Mouse (Mus musculus): ENCODE measurements around the gene Uvrag. TPM values are rescaled to one million over a fixed set of nuclear protein-coding genes. Genes with fewer than 3 reads are reported as not detected.

Uvrag gene
- polyA plus RNA-seq, 1 experiment from 2014 or later: 14.2 TPM

GRCm38 (mm10) chr7:98894768-98895167 is 246.2 kb downstream of the Uvrag start:
- Histone ChIP-seq H3K9me3 (no peaks in the 10 kb centered on the region), H3K27me3 (no peaks in the 10 kb centered on the region), H3K36me3 (no peaks in the 10 kb centered on the region), H3K4me1 (replicated peaks) (peaks cover 20% of the 10 kb centered on the region), H3K4me3 (no peak overlapping the region), H3K27ac (no peak overlapping the region), H3K9ac (no peak overlapping the region), H3K4me2 (no peak overlapping the region)
- WGBS: 46% methylated on average over 5 of the region's 5 CpGs
- no peak for ATAC-seq (ENCODE audit: low FRiP score)

GRCm38 (mm10) chr7:98894305-98894704 is 246.6 kb downstream of the Uvrag start:
- no peak overlapping the region for H3K4me3 ChIP-seq
- no peak for ATAC-seq (ENCODE audit: low FRiP score)
- no peaks in the 10 kb centered on the region for H3K27me3 ChIP-seq
- 88% methylated on average over 5 of the region's 5 CpGs for WGBS
- H3K9me3 ChIP-seq: no peaks in the 10 kb centered on the region
- no peaks in the 10 kb centered on the region for H3K36me3 ChIP-seq
- no peak overlapping the region for H3K9ac ChIP-seq
- H3K4me1 ChIP-seq (replicated peaks): peaks cover 24% of the 10 kb centered on the region
- H3K4me2 ChIP-seq: no peak overlapping the region
- no peak overlapping the region for H3K27ac ChIP-seq

GRCm38 (mm10) chr7:98893144-98893543 is 247.8 kb downstream of the Uvrag start:
- Histone ChIP-seq H3K4me2 (no peak overlapping the region), H3K36me3 (no peaks in the 10 kb centered on the region), H3K4me3 (no peak overlapping the region), H3K9ac (no peak overlapping the region), H3K27ac (no peak overlapping the region), H3K9me3 (no peaks in the 10 kb centered on the region), H3K27me3 (no peaks in the 10 kb centered on the region), H3K4me1 (replicated peaks) (peaks cover 36% of the 10 kb centered on the region)
- no peak for ATAC-seq (ENCODE audit: low FRiP score)
- 92% methylated on average over 5 of the region's 5 CpGs for WGBS

- Histone ChIP-seq H3K27me3 (no peaks in the 10 kb centered on the region), H3K27ac (peak overlapping the region; percentile 78), H3K4me1 (replicated peaks) (peaks cover 39% of the 10 kb centered on the region), H3K9me3 (no peaks in the 10 kb centered on the region), H3K4me3 (no peak overlapping the region), H3K36me3 (peaks cover 2% of the 10 kb centered on the region; the same call in 1 of the 2 replicates), H3K4me2 (peak overlapping the region; percentile 17; the same call in 1 of the 2 replicates), H3K9ac (no peak overlapping the region)
- peak; percentile 59 for ATAC-seq (ENCODE audit: low FRiP score)
- 18% methylated on average over 7 of the region's 7 CpGs for WGBS
These were observed 251.7 kb downstream of the Uvrag start for GRCm38 (mm10) chr7:98889211-98889610.

- ATAC-seq (ENCODE audit: low FRiP score): peak; percentile 78
- WGBS: 21% methylated on average over 5 of the region's 5 CpGs
- peak overlapping the region; percentile 17; the same call in 1 of the 2 replicates for H3K4me2 ChIP-seq
- peak overlapping the region; percentile 78 for H3K27ac ChIP-seq
- no peaks in the 10 kb centered on the region for H3K9me3 ChIP-seq
- peaks cover 2% of the 10 kb centered on the region; the same call in 1 of the 2 replicates for H3K36me3 ChIP-seq
- H3K4me1 ChIP-seq (replicated peaks): peaks cover 39% of the 10 kb centered on the region
- H3K4me3 ChIP-seq: no peak overlapping the region
- H3K27me3 ChIP-seq: no peaks in the 10 kb centered on the region
- H3K9ac ChIP-seq: no peak overlapping the region
These were observed 252.1 kb downstream of the Uvrag start for GRCm38 (mm10) chr7:98888810-98889209.

GRCm38 (mm10) chr7:98887811-98888261 is 253.1 kb downstream of the Uvrag start:
- Histone ChIP-seq H3K4me1 (replicated peaks) (peaks cover 39% of the 10 kb centered on the region), H3K4me2 (no peak overlapping the region), H3K4me3 (no peak overlapping the region), H3K36me3 (peaks cover 2% of the 10 kb centered on the region; the same call in 1 of the 2 replicates), H3K9ac (peak overlapping the region; percentile 35), H3K27ac (peak overlapping the region; percentile 78), H3K9me3 (no peaks in the 10 kb centered on the region), H3K27me3 (no peaks in the 10 kb centered on the region)
- 38% methylated on average over 22 of the region's 22 CpGs for WGBS
- peak; percentile 35; the same call in 1 of the 2 replicates for ATAC-seq (ENCODE audit: low FRiP score)

GRCm38 (mm10) chr7:98881887-98882286 is 259.1 kb downstream of the Uvrag start:
- 66% methylated on average over 4 of the region's 4 CpGs for WGBS
- no peak overlapping the region for H3K4me3 ChIP-seq
- no peaks in the 10 kb centered on the region for H3K36me3 ChIP-seq
- no peaks in the 10 kb centered on the region for H3K9me3 ChIP-seq
- no peaks in the 10 kb centered on the region for H3K27me3 ChIP-seq
- peaks cover 5% of the 10 kb centered on the region for H3K4me1 ChIP-seq (replicated peaks)
- H3K4me2 ChIP-seq: no peak overlapping the region
- ATAC-seq (ENCODE audit: low FRiP score): no peak
- no peak overlapping the region for H3K27ac ChIP-seq
- no peak overlapping the region for H3K9ac ChIP-seq

- no peak overlapping the region for H3K9ac ChIP-seq
- ATAC-seq (ENCODE audit: low FRiP score): no peak
- no peak overlapping the region for H3K4me3 ChIP-seq
- 0 out of 2 replicates have a peak, but pooled peaks cover 3% of the 10 kb centered on the region for H3K27me3 ChIP-seq
- 84% methylated on average over 2 of the region's 2 CpGs for WGBS
- H3K9me3 ChIP-seq: no peaks in the 10 kb centered on the region
- H3K4me2 ChIP-seq: no peak overlapping the region
- H3K27ac ChIP-seq: no peak overlapping the region
- H3K36me3 ChIP-seq: no peaks in the 10 kb centered on the region
- H3K4me1 ChIP-seq (replicated peaks): peaks cover 25% of the 10 kb centered on the region
These were observed 261.8 kb downstream of the Uvrag start for GRCm38 (mm10) chr7:98879176-98879575.

GRCm38 (mm10) chr7:98876119-98876518 is 264.8 kb downstream of the Uvrag start:
- Histone ChIP-seq H3K9ac (no peak overlapping the region), H3K4me3 (no peak overlapping the region), H3K36me3 (no peaks in the 10 kb centered on the region), H3K9me3 (no peaks in the 10 kb centered on the region), H3K27me3 (peaks cover 6% of the 10 kb centered on the region; the same call in 1 of the 2 replicates), H3K27ac (no peak overlapping the region), H3K4me2 (no peak overlapping the region), H3K4me1 (replicated peaks) (peaks cover 26% of the 10 kb centered on the region)
- 34% methylated on average over 13 of the region's 13 CpGs for WGBS
- no peak for ATAC-seq (ENCODE audit: low FRiP score)

GRCm38 (mm10) chr7:98875390-98875990 is 265.5 kb downstream of the Uvrag start:
- no peak overlapping the region for H3K27ac ChIP-seq
- ATAC-seq (ENCODE audit: low FRiP score): peak; percentile 53; the same call in 1 of the 2 replicates
- H3K27me3 ChIP-seq: peaks cover 6% of the 10 kb centered on the region; the same call in 1 of the 2 replicates
- 27% methylated on average over 13 of the region's 13 CpGs for WGBS
- no peaks in the 10 kb centered on the region for H3K36me3 ChIP-seq
- peak overlapping the region; percentile 19; the same call in 1 of the 2 replicates for H3K9ac ChIP-seq
- no peak overlapping the region for H3K4me3 ChIP-seq
- H3K9me3 ChIP-seq: no peaks in the 10 kb centered on the region
- peaks cover 33% of the 10 kb centered on the region for H3K4me1 ChIP-seq (replicated peaks)
- H3K4me2 ChIP-seq: 0 out of 2 replicates have a peak overlapping the region, but pooled peaks have one; percentile 10

- Histone ChIP-seq H3K9ac (no peak overlapping the region), H3K4me1 (replicated peaks) (peaks cover 36% of the 10 kb centered on the region), H3K4me2 (no peak overlapping the region), H3K36me3 (no peaks in the 10 kb centered on the region), H3K9me3 (no peaks in the 10 kb centered on the region), H3K4me3 (no peak overlapping the region), H3K27ac (no peak overlapping the region), H3K27me3 (peaks cover 9% of the 10 kb centered on the region)
- WGBS: 76% methylated on average over 6 of the region's 6 CpGs
- ATAC-seq (ENCODE audit: low FRiP score): no peak
These were observed 266.5 kb downstream of the Uvrag start for GRCm38 (mm10) chr7:98874411-98874951.

GRCm38 (mm10) chr7:98873316-98873715 is 267.6 kb downstream of the Uvrag start:
- H3K27me3 ChIP-seq: peaks cover 11% of the 10 kb centered on the region
- no peaks in the 10 kb centered on the region for H3K36me3 ChIP-seq
- H3K4me2 ChIP-seq: no peak overlapping the region
- H3K9ac ChIP-seq: no peak overlapping the region
- no peaks in the 10 kb centered on the region for H3K9me3 ChIP-seq
- H3K4me1 ChIP-seq (replicated peaks): peaks cover 44% of the 10 kb centered on the region
- ATAC-seq (ENCODE audit: low FRiP score): no peak
- WGBS: 83% methylated on average over 12 of the region's 12 CpGs
- H3K4me3 ChIP-seq: no peak overlapping the region
- H3K27ac ChIP-seq: no peak overlapping the region

GRCm38 (mm10) chr7:98871882-98872281 is 269.1 kb downstream of the Uvrag start:
- H3K4me2 ChIP-seq: no peak overlapping the region
- H3K27me3 ChIP-seq: peaks cover 11% of the 10 kb centered on the region
- WGBS: 76% methylated on average over 12 of the region's 12 CpGs
- H3K4me3 ChIP-seq: no peak overlapping the region
- no peaks in the 10 kb centered on the region for H3K9me3 ChIP-seq
- H3K27ac ChIP-seq: no peak overlapping the region
- H3K36me3 ChIP-seq: no peaks in the 10 kb centered on the region
- no peak overlapping the region for H3K9ac ChIP-seq
- peaks cover 54% of the 10 kb centered on the region for H3K4me1 ChIP-seq (replicated peaks)
- no peak for ATAC-seq (ENCODE audit: low FRiP score)

Data from hindbrain, embryonic 13.5 days (tissue).